Mouse (Mus musculus) right cerebral cortex, postnatal 10 days (tissue): ENCODE data around the gene Gm10203.
"Not testable (repeated sequence)": the region's sequence is repeated elsewhere in the genome, so short reads cannot be mapped to it uniquely, and the experiment has no call there.

Experiments
- DNase-seq, 2 experiments: peaks; one replicate each; pipeline ENCODE4 v3.0.0; 2021; ENCODE audit warnings: low spot score in 2 of 2

The Gm10203 gene

GRCm38 (mm10) chr6:149129870-149130269 lies at the start of gene Gm10203:
Gm10203 (plus strand) TSS chr6:149130170.
- not testable (repeated sequence) for DNase-seq

- DNase-seq = no peak
Observed at GRCm38 (mm10) chr6:149092406-149092805, 37.6 kb upstream of the Gm10203 start.

- DNase-seq = no peak
Observed at GRCm38 (mm10) chr6:149093465-149093864, 36.5 kb upstream of the Gm10203 start.

GRCm38 (mm10) chr6:149094555-149094954 lies 35.4 kb upstream of the Gm10203 start:
- DNase-seq = no peak

GRCm38 (mm10) chr6:149095389-149095788 lies 34.6 kb upstream of the Gm10203 start:
- DNase-seq = no peak

GRCm38 (mm10) chr6:149096233-149096632 lies 33.7 kb upstream of the Gm10203 start:
- no peak for DNase-seq

GRCm38 (mm10) chr6:149097276-149097675 lies 32.7 kb upstream of the Gm10203 start:
- DNase-seq = no peak

GRCm38 (mm10) chr6:149098993-149099392 lies 31.0 kb upstream of the Gm10203 start:
- DNase-seq = no peak

GRCm38 (mm10) chr6:149100174-149101075 lies 29.5 kb upstream of the Gm10203 start:
- peak; percentile 81 for DNase-seq

GRCm38 (mm10) chr6:149101076-149101942 lies 28.7 kb upstream of the Gm10203 start, which contains the start of gene Dennd5b:
Dennd5b (minus strand) TSS chr6:149101680.
- peak; percentile 89 to 92 for DNase-seq

- no peak for DNase-seq
Observed at GRCm38 (mm10) chr6:149101943-149102243, 28.1 kb upstream of the Gm10203 start.

- DNase-seq = no peak
Observed at GRCm38 (mm10) chr6:149103451-149103850, 26.5 kb upstream of the Gm10203 start.

GRCm38 (mm10) chr6:149107615-149108014 lies 22.4 kb upstream of the Gm10203 start:
- no peak for DNase-seq

- no peak for DNase-seq
Observed at GRCm38 (mm10) chr6:149108909-149109308, 21.1 kb upstream of the Gm10203 start.

- DNase-seq = no peak
Observed at GRCm38 (mm10) chr6:149116992-149117391, 13.0 kb upstream of the Gm10203 start.

GRCm38 (mm10) chr6:149118935-149119334 lies 11.0 kb upstream of the Gm10203 start:
- DNase-seq = no peak

- DNase-seq = peak; percentile 54 to 61
Observed at GRCm38 (mm10) chr6:149119853-149120252, 10.1 kb upstream of the Gm10203 start.

GRCm38 (mm10) chr6:149123042-149123441 lies 6.9 kb upstream of the Gm10203 start:
- DNase-seq = no peak

- DNase-seq = peak in 1 of 2 experiments; percentile 30
Observed at GRCm38 (mm10) chr6:149126675-149127074, 3.3 kb upstream of the Gm10203 start.

GRCm38 (mm10) chr6:149131111-149131510 lies 1.1 kb downstream of the Gm10203 start:
- no peak for DNase-seq

- DNase-seq = no peak
Observed at GRCm38 (mm10) chr6:149132311-149133077, 2.5 kb downstream of the Gm10203 start.
